Mouse (Mus musculus) right cerebral cortex, postnatal 4 days (tissue): ENCODE data around the gene Sgcb.
A peak's percentile ranks its signal among the peaks of the same experiment; 100 is the strongest.
"Not testable (repeated sequence)": the region's sequence is repeated elsewhere in the genome, so short reads cannot be mapped to it uniquely, and the experiment has no call there.

ENCODE experiments used
- DNase-seq: peaks from one replicate; pipeline ENCODE4 v3.0.0-alpha.2; 2022

The Sgcb gene

GRCm38 (mm10) chr5:73632291-73632690, 15.3 kb downstream of the Sgcb start, which contains the start of gene Lrrc66:
Gene Lrrc66, minus strand, starts transcription at chr5:73632526.
- no peak for DNase-seq

DNA sequence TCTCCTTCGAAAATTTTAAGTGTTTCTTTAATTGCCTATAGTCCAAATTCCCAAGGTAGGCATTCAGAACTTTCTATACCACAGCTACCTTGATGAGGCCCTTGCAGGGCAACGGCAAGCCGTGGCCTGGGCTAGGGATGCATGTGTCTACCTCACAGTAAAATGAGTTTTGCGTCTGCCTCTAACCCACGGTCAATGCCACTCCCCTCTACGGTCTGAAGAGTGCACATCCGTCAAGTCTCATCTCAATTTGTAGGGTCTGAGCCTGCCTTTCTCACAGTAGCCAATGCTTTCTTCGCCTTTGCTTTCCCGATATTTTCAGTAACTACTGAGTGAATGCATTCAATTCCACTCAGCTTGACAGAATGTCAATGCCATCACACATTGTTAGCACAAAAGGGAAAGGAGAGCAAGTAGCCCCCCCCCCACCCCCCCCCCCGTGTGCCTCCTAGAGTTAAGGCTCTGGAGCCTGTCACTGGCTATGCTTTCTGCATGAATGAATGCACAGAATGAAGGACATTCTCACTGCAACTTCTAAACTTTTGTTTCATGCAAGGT, 16.5 kb downstream of the Sgcb start:
- no peak for DNase-seq

DNA sequence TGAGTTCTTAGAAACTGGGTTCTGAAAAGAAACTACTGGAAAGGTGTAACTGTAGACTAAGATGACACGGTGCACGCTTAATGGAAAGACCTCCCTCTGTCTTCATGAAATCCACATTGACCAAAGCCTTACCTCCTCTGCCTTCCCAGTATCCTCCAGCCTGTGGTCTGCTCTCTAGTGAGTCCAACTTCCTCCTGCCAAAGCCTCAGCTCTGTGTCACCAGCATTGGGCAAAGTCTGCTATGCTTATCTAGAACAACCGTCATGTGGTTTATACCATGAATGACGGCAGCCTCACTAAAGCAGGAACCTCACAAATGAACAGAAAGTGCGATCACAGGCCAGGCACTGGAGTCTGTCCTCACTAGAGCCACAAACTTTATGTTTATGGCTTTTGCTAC, 17.4 kb downstream of the Sgcb start:
- DNase-seq = no peak

DNA sequence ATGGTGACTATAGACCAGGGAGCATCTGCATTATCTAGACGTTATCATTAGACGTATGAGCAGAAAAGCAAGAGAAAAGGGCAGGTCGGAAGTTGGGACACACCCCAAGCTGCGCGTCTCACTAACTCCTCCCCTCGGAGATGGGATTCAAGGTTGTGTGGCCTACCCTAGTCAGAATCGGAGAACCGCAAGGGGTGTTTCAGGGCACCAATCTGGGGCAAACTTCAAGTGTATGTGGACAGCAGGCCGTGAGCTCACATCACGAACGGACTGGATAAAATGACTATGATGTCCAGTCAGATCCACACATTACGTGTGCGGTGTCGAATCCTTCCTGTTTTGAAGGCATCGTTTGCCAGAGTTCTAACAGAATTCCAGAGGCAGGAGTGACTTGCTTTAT, 19.6 kb downstream of the Sgcb start:
- DNase-seq = no peak

DNA sequence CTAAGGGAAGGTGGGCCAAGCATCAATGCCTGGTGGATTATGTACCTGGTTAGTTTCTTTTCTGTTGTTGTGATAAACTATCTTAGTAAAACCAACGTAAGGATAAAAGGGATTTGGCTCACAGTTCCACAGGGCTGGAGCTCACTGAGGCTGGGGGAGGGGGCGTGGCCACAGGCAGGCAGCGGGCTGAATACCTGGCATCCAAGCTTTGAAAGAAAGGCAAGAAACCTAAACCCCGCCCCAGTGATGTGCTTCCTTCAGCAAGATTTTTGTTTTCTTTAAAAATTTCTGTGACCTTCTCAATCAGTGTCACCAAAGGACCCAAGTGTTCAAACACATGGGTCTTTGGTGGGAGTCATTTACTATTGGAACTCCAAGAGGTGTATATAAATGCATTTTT, 20.0 kb downstream of the Sgcb start:
- no peak for DNase-seq

- no peak for DNase-seq
Measured at GRCm38 (mm10) chr5:73626842-73627241, 20.7 kb downstream of the Sgcb start.

GRCm38 (mm10) chr5:73625505-73625904, 22.1 kb downstream of the Sgcb start:
- no peak for DNase-seq

GRCm38 (mm10) chr5:73618969-73619368, 28.6 kb downstream of the Sgcb start:
- DNase-seq = no peak

GRCm38 (mm10) chr5:73615211-73615610, 32.4 kb downstream of the Sgcb start:
- DNase-seq = no peak

DNA sequence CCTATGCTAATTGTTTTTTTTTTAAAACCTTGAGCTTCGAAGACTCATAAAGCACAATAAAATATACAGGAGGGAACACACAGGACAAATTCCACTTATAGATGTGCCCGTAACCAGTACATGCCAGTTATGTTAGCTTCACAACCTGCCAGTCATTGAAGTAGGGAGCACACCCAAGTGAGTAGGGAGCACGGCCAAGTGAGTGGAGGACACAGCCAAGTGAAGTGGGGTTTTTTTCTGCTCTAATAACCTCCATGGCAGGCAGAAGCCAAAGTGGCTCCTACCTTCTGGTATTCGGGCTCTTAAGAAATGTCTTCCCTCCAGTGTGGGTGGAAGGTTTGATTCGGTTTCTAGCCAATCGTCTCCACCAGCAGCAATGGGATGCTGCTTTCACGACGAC, 34.3 kb downstream of the Sgcb start:
- DNase-seq = no peak

DNA sequence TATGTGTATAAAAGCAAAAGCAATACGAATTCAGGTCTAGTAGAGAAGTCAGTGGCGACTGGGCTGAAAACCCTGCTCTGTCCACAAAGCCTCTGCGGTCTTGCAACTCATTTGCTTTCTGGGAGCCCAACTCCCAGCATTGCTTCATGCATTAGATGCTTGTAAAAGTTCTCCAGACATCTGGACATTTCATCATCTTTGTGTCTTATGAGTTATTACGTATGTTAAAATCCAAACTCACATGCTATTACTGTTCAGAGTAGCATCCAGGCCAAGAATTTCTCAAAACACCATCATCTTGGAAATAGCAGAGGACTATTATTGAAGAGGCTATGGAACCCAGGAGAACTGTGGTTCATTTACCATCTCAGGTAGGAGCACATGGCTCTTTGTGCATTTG, 36.5 kb downstream of the Sgcb start:
- no peak for DNase-seq

DNA sequence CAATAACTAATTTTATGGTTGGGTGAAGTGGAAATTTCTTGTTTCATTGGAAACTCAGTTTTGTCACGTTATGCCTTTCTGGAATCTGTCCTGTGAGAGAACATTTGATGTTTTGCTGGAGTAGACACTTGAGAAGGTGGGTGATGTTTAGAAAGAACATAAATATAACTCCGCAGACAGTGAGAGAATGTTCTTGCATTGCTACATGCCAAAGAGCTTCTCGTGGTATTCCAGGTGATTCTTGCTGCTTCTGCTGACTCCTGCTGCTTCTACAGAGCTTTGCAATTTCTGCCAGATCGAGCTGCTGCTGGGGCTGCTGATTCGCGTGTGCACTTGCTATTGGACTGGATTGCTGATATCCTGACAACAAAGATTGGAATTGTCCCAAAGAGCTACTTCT, 42.6 kb downstream of the Sgcb start:
- no peak for DNase-seq

- DNase-seq = no peak
Measured at GRCm38 (mm10) chr5:73604542-73604941, 43.0 kb downstream of the Sgcb start.

- DNase-seq = no peak
Measured at GRCm38 (mm10) chr5:73602865-73603264, 44.7 kb downstream of the Sgcb start.

GRCm38 (mm10) chr5:73601361-73601763, 46.2 kb downstream of the Sgcb start:
- peak; percentile 19 for DNase-seq

DNA sequence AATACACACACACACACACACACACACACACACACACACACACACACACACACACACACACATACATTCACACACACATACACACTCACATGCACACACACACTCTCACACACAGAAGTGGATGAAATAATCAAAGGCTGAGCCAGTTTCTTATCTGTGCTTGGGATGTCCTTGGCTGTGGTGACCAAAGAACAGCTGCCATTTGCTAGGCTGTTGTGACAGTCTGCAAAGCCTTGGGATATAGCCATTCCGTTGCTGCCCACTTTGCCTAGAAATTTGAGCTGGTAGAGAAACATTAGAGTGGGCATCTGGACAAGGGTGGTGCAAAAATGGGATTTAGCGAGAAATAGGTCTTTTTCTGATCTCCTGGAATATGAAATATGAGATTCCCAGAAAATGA, 47.6 kb downstream of the Sgcb start:
- DNase-seq = no peak

- no peak for DNase-seq
Measured at GRCm38 (mm10) chr5:73598943-73599695, 48.5 kb downstream of the Sgcb start.

GRCm38 (mm10) chr5:73587119-73587518, 60.5 kb downstream of the Sgcb start:
- DNase-seq = no peak

GRCm38 (mm10) chr5:73586597-73586996, 61.0 kb downstream of the Sgcb start:
- DNase-seq = no peak

- DNase-seq = no peak
Measured at GRCm38 (mm10) chr5:73585212-73586115, 62.1 kb downstream of the Sgcb start.

GRCm38 (mm10) chr5:73584011-73584410, 63.6 kb downstream of the Sgcb start:
- DNase-seq = not testable (repeated sequence)
